Mouse (Mus musculus): Measurements from ENCODE around the gene Hpd.

GRCm38 (mm10) chr5:123129170-123129757, 53.3 kb downstream of the Hpd start:
- TF ChIP-seq CTCF (IDR thresholded peaks at IDR 0.05; ENCODE audit: low read depth) (no peak), EP300 (IDR thresholded peaks at IDR 0.05; ENCODE audit: low read depth) (no peak)
